Mouse (Mus musculus): ENCODE data around the gene Mpp2.

Mpp2 gene

DNA sequence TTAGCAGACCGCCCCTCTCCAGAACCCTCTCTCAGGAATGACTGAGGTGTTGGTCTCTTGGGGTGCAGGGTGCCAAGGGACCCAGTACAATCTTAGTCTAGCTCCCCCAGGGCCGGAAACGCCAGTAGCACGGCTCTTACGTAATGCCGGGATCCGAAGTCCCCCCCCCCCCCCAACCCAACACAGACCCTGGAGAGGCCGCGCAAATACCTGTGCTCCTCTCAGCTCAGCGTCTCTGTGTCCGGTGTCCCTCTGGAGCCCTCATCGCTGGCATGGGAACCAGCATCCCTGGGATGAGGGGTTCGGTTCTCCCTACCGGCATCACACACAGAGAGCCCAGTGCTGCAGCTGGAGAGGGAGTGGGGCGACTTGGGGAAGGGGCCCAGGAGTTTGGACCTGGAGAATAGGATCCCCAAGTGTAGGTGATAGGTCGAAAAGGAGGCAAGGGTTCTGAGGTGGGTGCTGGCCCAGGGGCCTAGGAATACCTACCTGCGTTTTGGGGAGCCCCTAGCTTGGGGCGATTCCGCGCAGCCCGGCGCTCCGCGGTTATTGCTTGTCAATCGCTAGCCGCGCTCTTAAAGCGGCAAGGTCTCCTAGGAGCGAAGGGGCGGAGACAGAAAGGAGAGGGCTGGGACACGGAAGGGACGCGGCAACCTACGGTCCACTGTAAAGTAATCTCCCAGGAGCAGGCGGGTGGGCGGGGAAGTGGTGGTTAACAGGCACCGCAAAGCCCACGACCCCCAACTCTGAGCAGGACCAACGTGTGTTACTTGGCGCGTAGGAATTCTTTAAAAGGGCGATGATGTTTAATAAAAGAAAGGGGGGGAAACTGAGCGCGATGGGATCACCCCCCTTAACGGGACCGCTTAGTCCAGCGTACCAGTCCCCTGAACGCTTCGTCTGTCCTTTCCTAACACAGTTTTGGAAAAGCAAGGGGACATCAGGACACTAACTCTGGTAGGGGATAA lies at the start of gene Mpp2:
Gene Mpp2, minus strand, starts transcription at position 585 of the 968 bp plus-strand sequence.
- in situ Hi-C loops (cut with MboI) = no loop called here

DNA sequence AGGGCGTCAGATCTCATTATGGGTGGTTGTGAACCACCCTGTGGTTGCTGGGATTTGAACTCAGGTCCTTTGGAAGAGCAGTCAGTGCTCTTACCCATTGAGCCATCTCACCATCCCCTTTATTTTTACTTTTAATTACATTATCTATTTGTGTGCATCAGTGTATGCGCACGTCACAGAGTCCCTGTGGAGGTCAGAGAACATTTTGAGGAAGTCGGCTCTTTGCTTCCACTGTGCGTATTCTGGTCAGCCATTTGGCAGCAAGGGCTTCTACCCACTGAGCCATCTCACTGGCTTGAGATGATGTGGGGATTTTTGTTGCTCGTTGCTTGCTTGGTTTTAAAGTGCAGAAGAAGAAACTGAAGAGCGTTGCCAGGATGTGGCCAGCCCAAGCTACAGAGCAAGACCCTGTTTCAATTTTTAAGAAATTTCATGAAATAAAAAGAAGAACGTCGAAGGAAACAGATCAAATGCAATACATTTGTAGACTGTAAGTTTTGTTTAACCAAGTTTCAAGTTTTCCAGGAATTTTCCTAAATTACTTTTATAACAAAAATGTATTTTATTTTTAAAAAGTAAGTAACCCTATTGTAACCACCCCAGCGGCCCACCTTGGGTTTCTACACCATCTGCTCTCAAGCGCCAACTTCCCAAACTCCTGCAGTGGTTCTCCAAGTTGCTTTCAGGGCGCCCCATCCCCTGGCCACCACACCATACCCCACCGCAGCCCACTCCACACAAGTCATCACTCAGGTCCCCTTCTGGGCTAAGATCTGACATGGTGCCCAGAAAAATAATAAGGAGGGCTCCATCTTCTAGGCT lies 49.5 kb upstream of the Mpp2 start:
- in situ Hi-C loops (cut with MboI) = no loop called here

DNA sequence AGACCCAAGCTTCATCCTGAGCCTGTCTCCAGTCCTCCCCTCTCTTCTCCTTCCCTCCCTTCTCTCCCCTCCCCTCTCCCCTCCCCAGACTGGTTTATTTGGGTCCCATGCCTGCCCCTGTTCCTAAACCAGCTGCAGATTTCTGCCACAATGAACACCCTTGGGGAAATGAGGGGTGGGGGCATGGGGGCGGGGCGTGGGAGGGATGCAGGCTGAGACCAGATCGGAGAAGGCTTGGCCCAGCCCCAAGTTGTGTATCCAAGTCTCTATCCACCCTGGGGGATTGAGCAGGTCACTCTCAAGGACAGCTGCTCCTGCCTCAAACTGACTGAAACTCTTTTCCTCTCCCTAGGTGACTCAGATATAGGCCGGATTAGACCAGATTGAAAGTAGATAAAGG lies 46.2 kb upstream of the Mpp2 start:
- in situ Hi-C loops (cut with MboI) = no loop called here

DNA sequence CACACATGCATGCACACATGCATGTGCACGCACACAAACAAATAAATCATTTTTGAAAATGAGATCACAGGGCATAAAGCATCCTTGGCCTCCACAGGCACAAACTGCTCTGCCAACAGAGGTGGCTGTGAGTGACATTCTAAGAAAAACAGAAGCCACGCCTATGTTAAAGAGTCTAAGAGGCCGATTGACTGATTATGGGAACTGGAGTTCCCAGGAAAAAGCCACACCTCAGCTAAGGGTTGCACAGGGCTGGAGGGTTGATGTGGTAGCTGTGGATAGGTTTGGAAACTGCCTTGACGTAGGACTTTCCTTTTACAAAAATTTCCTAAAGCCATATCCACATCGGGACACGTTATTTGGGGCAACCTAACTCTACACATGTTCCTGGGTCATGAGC lies 29.1 kb upstream of the Mpp2 start:
- in situ Hi-C loops (cut with MboI) = no loop called here

DNA sequence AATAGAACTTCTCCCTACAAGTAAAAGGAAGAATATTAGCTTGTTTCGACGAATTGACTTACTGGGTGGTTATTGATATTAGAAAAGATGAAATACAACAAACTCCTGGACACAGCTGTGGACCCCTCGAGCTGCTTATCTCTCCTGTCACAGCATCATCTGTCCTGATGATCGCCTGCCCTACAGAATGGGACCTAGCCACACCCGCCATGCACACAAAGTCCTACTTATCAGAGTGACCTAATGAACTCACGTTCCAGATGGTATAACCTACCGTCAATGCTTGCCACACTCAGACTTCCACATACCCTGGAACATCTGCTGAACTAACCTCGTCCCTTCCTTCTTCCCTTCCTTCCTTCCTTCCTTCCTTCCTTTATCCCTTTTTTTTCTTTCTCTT lies 27.9 kb upstream of the Mpp2 start:
- in situ Hi-C loops (cut with MboI) = no loop called here

DNA sequence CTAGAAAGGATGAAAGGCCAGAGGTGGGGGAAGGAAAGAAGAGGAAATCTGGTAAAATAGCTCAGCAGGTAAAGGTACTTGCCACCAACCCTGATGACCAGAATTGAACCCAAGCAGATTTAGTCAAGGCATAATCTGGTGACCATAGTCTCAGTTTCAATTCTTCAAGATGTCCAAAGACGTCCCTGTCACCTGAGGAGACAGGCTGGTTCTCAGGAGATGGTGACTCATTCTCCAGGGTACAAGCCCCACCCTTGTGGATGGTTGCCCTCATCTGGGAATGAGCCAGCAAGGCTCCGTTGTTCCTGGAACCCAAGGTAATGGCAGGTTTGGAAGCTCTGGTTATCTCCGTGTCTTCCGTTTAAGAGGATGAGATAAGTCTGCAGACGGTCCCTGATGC lies 23.3 kb upstream of the Mpp2 start:
- in situ Hi-C loops (cut with MboI) = no loop called here

DNA sequence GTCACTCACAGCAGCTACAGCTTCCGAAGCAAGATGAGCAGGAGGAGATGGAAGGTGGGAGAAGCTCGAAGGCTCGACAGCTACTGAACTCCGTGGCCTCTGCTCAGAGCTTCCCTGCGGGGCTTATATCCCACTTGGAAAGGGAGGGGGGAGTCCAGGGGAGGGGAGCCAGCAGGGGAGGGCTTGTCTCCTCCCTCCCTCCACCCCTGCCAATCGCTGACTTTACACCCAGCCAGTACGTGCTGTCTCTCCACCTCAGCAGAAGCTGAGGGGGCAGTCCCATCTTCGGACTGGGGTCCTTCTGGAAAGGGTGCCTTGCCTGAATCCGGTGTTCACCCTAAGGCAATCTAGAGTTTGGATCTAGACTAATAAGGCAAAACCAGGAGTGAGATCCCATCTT lies 19.4 kb upstream of the Mpp2 start, which contains the start of gene Pyy:
Gene Pyy, minus strand, starts transcription at position 101 of the 400 bp plus-strand sequence.
- in situ Hi-C loops (cut with MboI) = no loop called here

DNA sequence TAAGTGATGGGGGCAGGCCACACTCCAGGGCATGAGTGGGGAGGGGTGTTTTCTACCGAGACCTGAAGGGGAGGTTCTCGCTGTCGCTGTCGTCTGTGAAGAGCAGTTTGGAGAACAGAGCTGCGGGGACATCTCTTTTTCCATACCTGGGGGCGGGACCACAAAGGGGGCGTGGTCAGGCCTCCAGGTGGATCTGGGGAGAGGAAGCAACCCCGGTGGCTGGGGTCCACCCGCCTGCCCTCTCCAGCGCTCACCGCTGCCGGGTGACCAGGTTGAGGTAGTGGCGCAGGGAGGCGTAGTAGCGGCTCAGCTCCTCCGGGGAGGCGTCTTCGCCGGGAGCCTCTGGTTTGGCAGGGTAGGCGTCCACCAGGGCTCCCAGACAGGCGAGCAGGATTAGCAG lies 18.6 kb upstream of the Mpp2 start:
- in situ Hi-C loops (cut with MboI) = no loop called here

DNA sequence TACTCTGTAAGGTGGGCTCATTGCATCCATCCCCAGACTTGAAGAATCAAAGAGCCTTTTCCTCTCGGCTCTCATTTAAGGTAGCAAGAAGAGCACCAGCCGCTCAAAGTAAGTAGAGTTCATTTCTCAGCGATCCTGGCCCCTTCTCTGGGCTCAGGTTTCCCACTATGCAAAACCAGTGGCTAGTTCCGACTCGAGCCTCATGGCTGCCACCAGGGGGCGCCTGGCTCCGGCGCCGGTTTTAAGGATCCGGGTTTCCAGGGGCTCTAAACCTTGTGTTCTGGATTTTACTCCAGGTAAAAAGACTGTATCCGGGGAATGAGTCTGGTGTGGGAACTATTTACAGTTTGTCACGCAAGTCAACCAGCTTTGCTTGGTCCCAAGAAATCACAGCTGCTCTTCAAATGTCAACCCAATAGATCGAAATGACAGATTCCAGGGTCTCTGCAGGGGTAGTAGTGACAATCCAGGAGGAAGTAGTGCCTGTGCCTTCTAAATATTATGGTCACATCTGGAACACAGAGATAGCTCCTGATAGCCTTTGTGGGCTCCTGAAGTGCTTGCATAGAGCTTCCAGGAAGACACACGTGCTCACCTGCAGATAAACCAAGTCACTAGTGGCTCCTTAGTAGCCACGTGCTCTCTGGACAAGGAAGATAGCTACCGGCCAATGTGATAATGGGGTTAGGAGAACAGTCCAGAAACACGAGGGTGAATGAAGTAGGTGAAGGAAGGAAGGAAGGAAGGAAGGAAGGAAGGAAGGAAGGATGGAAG lies 14.4 kb upstream of the Mpp2 start:
- in situ Hi-C loops (cut with MboI) = no loop called here

DNA sequence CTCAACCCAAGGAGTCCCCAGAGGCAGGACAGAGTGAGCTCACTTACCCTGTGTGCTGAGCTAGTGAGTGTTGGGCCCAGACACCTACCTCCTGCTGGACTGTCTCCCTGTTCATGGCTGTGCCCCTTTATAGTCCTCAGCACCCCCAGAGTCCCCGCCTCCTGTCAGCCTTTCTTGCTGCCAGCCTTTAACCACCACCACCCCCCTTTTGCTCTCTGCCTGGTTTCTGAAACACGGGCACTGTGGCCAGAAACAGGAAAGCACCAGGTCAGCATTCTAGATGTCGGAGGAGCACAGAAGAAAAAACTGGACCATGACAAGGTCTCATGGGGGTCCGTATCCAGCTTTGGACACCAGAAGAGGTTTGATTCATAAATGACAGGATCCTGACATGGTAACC lies 12.9 kb upstream of the Mpp2 start, which contains the start of gene Ppy:
Gene Ppy, minus strand, starts transcription at position 101 of the 400 bp plus-strand sequence.
- in situ Hi-C loops (cut with MboI) = no loop called here

DNA sequence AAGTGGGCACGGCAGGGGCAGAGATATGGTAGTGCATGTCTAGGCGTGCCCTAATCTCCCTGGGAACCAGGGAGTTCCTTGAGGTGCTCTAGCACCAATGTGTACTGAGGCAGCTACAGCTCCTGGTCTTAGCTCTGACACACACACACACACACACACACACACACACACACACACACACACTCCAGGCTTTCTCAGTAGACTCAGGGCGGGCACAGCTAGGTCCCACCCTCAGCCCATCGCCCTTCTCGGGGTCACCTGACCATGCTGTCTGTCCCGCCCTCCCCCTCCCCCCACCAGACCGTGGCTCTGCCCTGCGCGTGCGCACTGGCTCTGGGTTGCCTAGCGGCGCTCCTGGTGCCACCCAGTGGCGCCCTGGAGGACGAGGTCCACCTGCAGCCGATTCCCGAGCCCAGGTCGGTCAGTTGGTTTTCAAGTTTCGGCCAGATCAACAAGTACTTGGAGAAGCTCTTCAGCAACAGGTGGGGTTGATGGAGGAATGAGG lies 8.6 kb upstream of the Mpp2 start:
- in situ Hi-C loops (cut with MboI) = no loop called here

DNA sequence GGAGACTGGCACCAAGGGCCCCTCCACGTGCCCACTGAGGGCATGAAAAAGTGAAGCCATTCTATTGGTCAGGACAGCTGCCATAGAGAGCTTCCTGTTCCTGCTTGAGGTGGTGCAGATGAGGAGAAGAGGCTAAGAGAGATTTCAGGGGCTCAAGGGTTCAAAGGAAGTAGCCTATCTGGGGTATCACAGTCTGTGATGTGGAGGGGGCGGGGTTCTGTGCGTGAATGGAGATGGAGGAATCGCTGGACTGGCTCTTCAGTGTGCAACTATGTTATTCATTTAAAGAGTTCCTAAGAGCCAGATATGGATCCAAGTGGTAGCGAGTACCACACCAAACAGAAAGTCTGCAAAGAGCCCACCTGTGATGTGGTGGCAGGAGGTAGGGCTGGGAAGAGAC lies 8.1 kb upstream of the Mpp2 start:
- in situ Hi-C loops (cut with MboI) = no loop called here

DNA sequence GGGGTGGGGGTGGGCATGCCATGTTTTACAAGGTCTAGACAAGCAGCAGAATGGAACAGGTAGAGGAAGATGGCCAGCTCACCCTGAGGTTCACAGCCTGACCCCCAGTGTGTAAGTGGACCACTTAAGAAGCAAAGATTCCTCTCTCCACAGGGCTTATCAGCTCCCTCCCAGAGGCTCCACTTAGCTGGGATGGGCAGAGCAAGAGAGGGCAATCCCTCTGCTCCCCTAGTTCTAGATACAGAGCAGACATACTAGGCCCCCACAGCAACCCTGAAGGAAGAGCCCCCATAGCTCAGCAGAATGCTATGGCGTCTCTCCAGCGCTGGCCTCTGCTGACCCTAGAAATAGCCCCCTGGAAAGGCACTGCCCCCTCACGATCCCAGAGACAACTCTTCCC lies 7.4 kb upstream of the Mpp2 start:
- in situ Hi-C loops (cut with MboI) = no loop called here

DNA sequence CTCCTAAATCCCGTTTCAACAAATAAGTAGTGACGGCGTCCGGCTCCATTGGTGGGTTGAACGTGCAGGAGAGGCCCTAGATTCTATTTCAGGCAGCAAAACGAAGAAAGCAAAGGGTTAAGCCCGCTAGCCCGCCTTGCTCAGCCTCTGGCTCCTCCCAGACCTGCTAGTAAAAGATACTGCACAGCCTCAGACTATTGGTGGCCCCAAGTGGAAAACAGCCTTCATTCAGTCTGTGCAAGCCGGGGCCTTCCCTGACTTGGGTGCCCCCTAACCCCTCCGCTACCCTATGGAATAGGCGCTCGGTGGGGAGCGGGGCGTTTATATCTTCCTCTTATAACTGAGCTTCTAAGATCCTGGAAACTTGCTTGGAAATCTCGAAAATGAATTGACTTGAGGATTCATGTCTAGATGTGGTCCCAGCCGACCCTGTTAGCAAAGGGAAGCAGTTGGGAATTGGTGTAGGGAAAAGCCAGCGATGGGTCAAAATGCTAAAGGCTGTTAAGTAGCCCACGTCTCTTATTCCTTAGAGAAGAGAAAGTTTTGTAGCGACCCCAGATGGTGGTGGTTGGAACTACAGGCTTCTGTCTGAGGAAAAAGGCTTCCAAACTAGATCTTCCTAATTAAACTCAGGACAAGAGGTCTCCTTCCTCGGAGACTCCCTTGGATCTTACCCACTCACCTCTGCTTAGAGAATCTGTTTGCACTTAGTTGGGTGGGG lies 933 bp upstream of the Mpp2 start:
- in situ Hi-C loops (cut with MboI) = no loop called here

DNA sequence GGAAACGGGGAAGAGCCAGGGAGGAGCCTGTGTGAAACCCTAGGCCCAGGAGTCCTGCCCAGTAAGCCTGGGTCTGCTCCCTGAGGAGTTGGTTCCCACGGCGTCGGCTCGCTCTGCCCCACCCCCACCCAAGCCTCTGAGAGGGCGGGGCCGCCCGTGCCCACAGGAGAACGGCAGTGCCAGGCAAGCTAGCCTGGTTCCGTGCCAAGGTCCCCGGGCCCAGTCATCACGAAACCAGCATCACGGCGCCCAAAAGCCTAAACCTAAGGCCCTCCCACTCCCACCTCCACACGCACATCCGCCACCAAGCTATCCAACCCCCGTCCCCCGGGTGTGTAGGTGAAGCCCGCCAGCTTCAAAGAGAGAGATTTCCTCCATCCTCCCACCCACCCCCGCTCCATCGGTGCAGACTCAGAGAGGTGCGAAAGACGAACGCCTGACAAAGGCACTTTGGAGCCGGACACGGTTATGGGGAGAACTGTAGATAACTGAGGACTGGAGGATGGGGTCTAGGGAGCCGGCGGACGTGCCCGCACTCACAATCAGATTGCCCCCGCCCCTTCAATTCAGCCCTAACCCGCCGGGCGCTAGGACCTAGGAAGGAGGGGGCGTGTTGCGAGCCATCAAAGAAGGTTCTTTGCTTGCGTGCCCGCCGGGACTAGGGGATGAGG lies 1.1 kb downstream of the Mpp2 start:
- in situ Hi-C loops (cut with MboI) = no loop called here

DNA sequence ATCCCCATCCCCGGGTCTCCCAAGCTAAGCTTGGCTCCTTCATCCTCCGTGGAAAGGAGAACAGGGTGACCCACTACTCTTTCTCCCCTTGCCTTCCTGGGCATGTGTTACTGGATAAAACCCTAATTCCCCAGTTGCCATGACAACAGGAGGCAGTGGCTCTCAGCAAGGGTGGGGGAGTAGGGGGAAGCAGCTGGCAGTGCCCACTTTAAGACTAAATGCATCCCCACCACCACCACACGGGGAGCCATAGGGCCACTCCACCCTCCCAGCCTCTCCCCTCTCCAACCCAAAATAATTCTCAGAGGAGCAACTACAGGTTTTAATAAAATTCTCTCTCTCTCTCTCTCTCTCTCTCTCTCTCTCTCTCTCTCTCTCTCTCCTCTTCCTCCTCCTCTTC lies 2.0 kb downstream of the Mpp2 start:
- in situ Hi-C loops (cut with MboI) = no loop called here

DNA sequence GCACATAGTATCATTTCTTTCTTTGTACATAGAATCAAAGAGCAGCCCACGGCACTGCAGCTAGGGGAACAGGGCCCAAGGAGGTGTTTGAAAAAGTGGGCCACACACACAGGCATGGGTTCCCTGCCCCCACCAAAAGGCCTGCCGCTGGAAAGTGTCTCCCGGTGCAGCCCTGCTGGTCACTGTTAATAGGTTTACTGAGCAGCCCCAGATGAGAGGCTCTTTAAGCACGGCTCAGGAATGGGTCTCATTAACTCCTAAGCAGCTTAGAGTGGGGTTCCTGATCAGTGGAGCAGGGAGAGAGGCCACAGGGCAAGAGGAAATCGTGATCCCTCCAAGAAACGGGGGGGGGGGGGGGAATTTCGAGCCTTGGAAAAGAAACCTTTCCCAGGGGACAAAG lies 4.2 kb downstream of the Mpp2 start:
- in situ Hi-C loops (cut with MboI) = no loop called here

DNA sequence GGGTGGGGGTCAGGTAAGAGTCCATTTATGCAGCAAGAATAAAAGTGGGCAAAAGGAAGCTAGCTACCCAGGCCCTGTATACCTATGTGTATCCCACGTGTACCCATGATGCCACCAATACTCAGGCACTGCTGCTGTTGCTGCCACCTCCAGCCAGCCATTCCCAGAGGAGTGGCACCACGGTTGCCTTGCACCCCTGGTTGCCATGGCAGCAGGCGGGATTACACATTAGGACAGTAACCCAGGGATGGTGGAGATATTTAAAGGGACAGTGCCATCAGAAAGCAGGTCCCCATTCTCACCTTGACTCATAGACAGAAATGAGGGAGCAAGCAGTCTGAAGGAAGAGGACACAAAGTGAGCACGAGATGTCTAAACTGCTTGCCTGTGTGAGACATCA lies 5.1 kb downstream of the Mpp2 start:
- in situ Hi-C loops (cut with MboI) = no loop called here

DNA sequence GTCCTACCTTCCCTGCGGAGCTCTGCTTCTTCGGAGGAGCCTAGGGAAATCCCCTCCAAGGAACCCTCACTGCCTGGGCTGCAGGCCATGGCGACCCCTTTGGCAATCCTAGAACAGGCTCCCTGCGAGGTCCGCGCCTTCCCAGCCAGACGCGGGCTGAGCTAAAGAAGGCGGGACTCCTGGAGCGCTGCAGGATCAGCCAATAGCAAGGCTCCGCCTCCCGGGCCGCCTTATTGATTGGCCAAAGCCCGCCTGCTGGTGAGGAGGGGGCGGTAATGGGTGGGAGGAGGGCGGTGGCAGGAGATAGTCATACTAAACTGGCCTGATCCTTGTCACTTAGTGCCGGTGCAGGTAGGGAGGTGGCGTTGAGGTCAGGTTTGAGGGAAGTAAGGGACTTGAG lies 6.0 kb downstream of the Mpp2 start:
- in situ Hi-C loops (cut with MboI) = no loop called here

DNA sequence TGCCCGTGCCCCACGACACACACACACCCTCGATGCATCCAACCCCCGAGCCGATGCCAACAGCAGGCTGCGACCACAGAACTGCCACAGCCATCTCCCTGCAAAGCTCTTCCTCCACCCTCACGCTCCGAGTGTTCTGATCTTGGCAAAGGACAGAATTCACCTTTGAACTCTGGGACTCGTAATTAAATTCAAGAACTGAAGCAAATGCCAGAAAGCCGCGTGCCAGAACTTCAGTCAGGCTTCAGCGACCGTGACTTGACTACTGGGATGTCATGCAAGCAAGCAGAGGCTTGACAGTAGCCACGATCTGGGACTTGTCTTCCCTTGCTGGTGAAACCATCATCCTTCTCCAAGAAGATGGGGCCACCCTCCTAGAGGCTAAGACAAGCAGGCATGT lies 14.6 kb downstream of the Mpp2 start:
- in situ Hi-C loops (cut with MboI) = no loop called here

DNA sequence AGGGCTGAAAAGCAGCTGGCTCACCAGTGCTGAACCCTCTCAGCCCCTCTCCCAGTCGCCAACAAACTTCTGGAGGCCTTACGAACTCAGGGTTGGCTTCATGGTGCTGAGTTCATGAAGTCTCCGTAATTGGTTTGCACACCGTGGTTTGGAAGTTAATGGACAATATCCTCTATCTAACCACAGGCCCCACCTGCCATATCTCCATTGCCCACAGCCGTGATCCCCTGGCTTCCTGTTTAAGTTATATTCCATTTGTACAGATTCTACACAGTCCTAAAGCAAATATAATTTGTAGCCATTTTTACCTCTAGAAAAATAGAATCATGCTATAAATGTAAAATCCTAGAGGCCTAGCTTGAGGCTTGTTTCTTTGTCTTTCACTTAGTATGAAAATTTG lies 15.6 kb downstream of the Mpp2 start:
- in situ Hi-C loops (cut with MboI) = no loop called here

Data from mature B cell (primary cell).